Mouse (Mus musculus): ENCODE measurements around the gene Reg3a. TPM values are rescaled to one million over a fixed set of nuclear protein-coding genes. Genes with fewer than 3 reads are reported as not detected.
"Not testable (repeated sequence)": the region's sequence is repeated elsewhere in the genome, so short reads cannot be mapped to it uniquely, and the experiment has no call there.

Gene Reg3a
- total RNA-seq (2021) = not detected
- long read RNA-seq, experiment 1 = 0 reads
- long read RNA-seq, experiment 2 = 0 reads

DNA sequence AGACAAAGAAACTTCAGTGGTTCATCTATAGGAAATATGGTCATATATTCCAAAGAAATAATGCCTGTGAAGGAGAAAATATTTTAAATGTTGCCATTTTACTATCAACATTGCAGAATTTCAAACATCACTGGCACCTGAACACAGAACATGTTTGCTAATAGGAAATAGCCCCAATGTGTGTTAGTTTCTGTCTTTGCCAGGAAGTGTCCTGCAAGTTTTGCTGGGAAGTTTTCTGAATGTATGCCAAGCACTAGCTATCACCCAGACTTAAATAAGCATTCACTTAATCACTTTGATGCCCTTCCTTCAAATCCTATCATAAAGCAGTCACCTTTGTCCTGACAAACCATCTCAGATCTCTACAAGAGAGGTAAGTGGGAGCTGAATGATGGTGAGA lies at the start of gene Reg3a:
Gene Reg3a, plus strand, starts transcription at position 301 of the 400 bp plus-strand sequence.
- DNase-seq (ENCODE audit: low spot score) = no peak

DNA sequence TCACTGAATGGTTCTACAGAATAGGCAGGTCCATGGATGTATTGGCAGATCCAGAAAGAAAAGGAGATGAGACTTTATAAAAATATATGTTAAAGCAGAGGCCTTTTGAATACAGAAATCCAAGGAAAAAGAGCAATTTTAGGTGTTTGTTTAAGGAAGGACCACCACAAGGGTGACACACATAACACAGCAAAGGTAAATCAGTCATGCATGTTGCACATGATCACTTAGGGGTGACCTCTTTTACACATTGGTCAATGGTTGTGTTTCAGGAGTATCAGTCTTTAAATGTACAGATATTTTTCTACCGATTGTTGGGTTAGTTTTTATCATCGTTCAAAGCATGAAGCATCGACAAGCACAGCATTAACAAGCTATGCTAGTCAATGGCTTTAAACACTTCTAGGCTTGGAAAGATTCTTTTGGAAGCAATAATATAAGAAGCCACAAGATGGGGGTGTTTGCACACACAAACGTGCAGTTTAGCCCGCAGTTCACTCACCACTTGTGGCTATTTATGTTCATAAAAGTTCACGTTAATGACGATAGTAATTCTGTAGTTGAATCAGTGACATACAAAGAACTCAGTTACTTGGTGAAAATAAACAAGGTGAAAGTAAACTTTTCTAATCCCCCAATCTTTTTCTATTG lies 48.5 kb upstream of the Reg3a start:
- DNase-seq (ENCODE audit: low spot score) = no peak

DNA sequence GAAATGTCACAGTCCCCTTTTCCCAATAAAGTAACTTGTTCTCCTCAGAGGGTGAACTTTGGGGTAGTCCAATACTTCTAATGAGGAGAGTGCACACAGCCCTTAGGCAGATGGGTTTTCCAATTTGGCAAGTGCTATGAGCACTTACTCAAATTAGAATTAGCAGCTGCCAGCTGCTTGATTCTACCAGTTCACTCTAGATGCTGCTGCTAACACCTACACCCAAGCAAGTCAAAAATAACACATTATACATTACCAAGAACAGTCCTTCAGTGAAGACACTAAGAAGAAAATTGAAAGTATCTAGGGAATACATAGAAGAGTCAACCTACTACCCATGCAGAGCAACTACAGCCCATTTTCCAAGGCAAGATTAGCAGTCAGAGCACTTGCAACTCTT lies 40.2 kb upstream of the Reg3a start:
- DNase-seq (ENCODE audit: low spot score) = no peak

DNA sequence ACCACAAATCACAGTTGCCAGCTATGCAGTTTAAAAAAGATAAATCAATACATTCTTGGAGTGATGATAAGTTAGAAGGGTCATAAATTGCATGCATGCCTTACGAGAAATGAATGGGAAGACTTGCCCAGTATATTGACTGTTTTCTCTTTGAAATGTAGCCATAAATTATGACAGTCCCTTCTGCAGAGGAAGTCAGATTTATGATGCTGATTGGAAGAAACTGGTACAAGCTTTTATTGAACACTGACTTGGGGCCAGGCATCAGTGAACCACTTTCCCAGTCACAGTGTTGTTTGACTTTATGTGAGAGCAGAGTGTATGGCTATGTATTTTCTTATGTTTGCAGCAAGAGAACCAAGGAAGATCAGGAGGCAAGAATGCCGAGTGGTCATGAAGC lies 38.8 kb upstream of the Reg3a start:
- DNase-seq (ENCODE audit: low spot score) = no peak

DNA sequence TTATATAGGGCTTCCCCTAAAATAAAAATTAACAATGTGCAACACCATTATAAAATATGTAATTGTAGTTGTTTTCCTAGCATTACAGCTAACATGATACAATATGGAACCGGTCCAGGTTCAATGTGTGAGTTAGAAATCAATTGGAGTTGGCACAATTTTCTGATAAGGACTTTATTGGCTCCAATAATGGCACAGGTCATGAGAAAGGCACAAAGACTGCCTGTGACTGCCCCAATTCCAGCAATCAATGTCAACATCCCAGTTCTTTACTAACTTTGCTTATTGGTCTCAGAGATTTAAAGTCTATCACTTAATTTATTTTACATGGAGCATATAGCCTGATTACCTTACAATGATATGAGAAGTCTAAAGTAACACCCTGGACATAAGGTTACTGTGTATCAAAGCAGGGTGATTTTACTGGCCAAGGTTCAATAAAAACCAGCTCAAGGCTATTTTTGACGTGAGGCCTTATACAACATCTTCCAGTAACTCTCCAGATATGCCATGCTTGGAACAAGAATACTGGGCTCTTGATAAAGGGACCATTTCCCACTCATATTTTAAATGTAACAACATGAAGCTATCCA lies 18.4 kb upstream of the Reg3a start:
- DNase-seq (ENCODE audit: low spot score) = no peak

DNA sequence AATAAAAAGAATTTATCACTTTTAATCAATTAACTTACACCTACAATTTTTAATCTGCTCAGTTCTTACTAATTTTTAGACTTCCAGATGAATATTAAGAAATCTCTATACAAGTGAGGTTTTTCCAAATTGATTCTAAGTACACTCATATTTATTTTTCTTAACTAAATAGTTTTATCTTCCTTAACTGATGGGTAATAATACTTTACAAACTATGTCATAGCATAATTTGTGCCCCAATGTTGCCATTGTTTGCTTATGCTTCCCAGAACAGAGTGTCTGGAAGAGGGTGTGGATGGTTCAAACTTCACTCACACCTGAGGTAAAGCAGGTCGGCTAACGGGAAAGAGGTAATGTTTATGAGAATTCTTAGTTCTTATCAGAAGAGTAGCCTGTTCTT lies 10.2 kb upstream of the Reg3a start, which contains the start of gene Reg3b:
Gene Reg3b, plus strand, starts transcription at position 301 of the 400 bp plus-strand sequence.
- DNase-seq (ENCODE audit: low spot score) = no peak

DNA sequence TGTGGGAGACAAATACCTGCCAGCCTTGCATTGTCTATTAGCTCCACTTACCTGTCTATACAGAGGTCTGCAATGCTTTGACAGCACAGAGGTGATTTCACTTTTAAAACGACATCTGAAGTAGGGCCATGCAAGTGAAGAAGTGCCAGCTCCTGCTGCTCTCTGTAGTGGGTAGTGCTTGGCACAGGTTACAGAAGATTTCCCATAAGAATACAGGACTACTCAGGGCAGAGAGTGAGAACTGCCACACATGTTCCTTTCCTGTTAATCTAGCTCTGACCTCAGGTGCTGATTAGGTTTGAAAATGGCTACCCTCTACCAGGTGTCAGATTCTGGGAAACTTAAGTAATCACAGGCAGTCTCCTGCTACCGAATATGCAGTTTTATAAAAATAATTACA lies 1.7 kb upstream of the Reg3a start, which contains the start of gene Reg3d:
Gene Reg3d, minus strand, starts transcription at position 101 of the 400 bp plus-strand sequence.
- DNase-seq (ENCODE audit: low spot score) = no peak

DNA sequence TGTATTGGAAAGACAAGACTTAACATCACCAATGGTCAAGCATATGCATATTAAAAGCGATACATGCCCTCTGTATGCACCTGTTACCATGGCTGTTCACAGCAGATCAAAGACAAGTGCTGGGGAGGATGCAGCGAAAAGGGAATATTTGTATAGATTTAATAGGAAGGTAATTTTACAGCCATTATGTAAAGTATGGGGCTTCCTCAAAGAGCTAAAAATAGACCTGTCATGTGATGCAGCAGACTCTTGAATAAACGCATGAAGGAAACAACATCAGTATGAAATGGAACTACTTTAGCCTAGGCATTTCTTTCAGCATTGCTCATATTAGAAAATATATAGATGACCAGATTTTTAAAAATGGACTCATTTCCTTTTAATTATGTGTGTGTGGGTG lies 5.1 kb downstream of the Reg3a start:
- DNase-seq (ENCODE audit: low spot score) = no peak

DNA sequence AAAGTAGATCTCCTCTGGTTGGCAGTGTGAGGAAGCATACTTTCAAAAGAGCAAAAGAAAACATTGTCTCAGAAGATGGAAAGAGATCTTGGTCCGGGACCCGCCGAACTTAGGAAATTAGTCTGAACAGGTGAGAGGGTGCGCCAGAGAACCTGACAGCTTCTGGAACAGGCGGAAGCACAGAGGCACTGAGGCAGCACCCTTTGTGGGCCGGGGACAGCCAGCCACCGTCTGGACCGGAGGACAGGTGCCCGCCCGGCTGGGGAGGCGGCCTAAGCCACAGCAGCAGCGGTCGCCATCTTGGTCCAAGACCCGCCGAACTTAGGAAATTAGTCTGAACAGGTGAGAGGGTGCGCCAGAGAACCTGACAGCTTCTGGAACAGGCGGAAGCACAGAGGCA lies 14.8 kb downstream of the Reg3a start, which contains the start of gene Reg2:
Gene Reg2, plus strand, starts transcription at position 301 of the 400 bp plus-strand sequence.
- DNase-seq (ENCODE audit: low spot score) = not testable (repeated sequence)

DNA sequence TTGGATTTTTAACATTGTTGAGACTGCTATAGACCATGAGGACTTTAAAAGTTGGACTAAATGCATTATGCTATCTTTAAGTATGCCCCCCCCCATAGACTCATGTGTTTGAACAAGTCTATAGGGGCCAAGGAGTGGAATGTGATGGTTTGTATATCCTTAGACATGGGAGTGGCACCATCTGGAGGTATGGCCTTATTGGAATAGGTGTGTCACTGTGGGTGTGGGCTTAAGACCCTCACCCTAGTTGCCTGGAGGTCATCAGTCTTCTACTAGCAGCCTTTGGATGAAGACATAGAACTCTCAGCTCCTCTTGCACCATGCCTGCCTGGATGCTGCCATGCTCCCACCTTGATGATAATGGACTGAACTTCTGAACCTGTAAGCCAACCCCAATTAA lies 41.9 kb downstream of the Reg3a start, which contains the start of gene Reg1:
Gene Reg1, plus strand, starts transcription at position 301 of the 400 bp plus-strand sequence.
- not testable (repeated sequence) for DNase-seq (ENCODE audit: low spot score)

DNA sequence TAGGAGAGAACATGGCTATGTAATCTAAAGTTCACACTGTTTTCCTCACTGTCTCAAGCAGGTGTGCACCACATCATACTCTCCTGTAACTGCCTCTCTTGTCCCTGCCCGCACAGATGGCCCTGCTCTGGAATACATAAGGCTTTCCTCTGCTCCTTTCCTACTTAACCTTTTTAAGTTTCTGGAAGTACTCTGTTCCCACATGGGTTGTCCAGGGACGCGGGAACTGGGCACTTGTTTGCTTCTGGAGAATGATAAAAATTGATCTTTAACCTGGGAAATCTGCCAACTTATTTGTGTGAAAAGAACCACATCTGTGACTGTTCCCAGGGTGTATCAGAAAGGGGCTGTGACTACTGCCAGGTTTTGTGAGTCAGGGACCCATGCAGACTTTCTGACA lies 45.0 kb downstream of the Reg3a start:
- no peak for DNase-seq (ENCODE audit: low spot score)

Other genes starting within 250 kb of the Reg3a start
- not detected for gene Reg3b, start 10.1 kb upstream of the Reg3a start, total RNA-seq (2021)
- gene Reg3d, start 1.8 kb upstream of the Reg3a start, total RNA-seq (2021) = not detected
- not detected for gene Reg2, start 14.9 kb downstream of the Reg3a start, total RNA-seq (2021)
- gene Reg1, start 42.0 kb downstream of the Reg3a start, total RNA-seq (2021) = not detected
- gene Reg3g, start 88.2 kb downstream of the Reg3a start, total RNA-seq (2021) = not detected

Data from gastrocnemius, adult 18-20 months (tissue).